Mouse (Mus musculus) midbrain, embryonic 16.5 days (tissue): ENCODE measurements around the gene Fibcd1. TPM values are rescaled to one million over a fixed set of nuclear protein-coding genes. Genes with fewer than 3 reads are reported as not detected.

ENCODE experiments used
- ATAC-seq: fragments of 200-750 bp; cut with Nextera tagmentation; 2 replicates; pipeline ENCODE4 v1.8.0; 2017; ENCODE audit warnings: moderate TSS enrichment
- H3K27ac ChIP-seq: fragments of 300-500 bp; sonication (generic); 2 replicates; pipeline ENCODE4 v1.5.1; 2014; ENCODE audit warnings: mild to moderate bottlenecking, low read length, mixed read lengths
- H3K27me3 ChIP-seq: fragments of 300-500 bp; sonication (generic); 2 replicates; pipeline ENCODE4 v1.6.1; 2014; ENCODE audit warnings: low read depth, low read length, mixed read lengths; ENCODE audit not compliant: control insufficient read depth, insufficient read depth
- H3K36me3 ChIP-seq: fragments of 300-500 bp; sonication (generic); 2 replicates; pipeline ENCODE4 v1.6.1; 2014; ENCODE audit warnings: mild to moderate bottlenecking, low read length, moderate library complexity, mixed read lengths; ENCODE audit not compliant: control insufficient read depth, insufficient read depth
- H3K4me1 ChIP-seq: fragments of 300-500 bp; sonication (generic); 2 replicates; pipeline ENCODE4 v1.6.1; 2014; ENCODE audit warnings: mild to moderate bottlenecking, low read length, mixed read lengths; ENCODE audit not compliant: control insufficient read depth, insufficient read depth
- H3K4me2 ChIP-seq: fragments of 300-500 bp; sonication (generic); 2 replicates; pipeline ENCODE4 v1.6.1; 2014; ENCODE audit warnings: mild to moderate bottlenecking, low read length, mixed read lengths
- H3K4me3 ChIP-seq: fragments of 300-500 bp; sonication (generic); 2 replicates; pipeline ENCODE4 v1.5.1; 2014; ENCODE audit warnings: low read depth, mild to moderate bottlenecking, low read length, moderate library complexity, mixed read lengths
- H3K9ac ChIP-seq: fragments of 300-500 bp; sonication (generic); 2 replicates; pipeline ENCODE4 v1.6.1; 2014; ENCODE audit warnings: low read depth, low read length, mixed read lengths
- H3K9me3 ChIP-seq: fragments of 300-500 bp; sonication (generic); replicated peaks from 2 replicates; pipeline ENCODE4 v1.6.1; 2014; ENCODE audit warnings: mild to moderate bottlenecking, low read length, mixed read lengths; ENCODE audit not compliant: control insufficient read depth, poor library complexity, severe bottlenecking
- WGBS: fragments of 180-500 bp; shearing (Covaris S2); extraction: QIAGEN DNeasy Blood & Tissue Kit; methylation state at CpG from one replicate; pipeline ENCODE4 v1.1.7; 2014; 5-methylcytosine and 5-hydroxymethylcytosine counted together
- polyA plus RNA-seq: library from polyadenylated mRNA; unstranded; fragments of >200 nt; fragmentation: Nextera tagmentation; extraction: Ambion mirVana; gene quantifications from 2 replicates; pipeline ENCODE4 v1.2.1, GENCODE M21; 2015

Fibcd1 gene
- polyA plus RNA-seq = 16.4 and 20.9 TPM in 2 replicates

DNA sequence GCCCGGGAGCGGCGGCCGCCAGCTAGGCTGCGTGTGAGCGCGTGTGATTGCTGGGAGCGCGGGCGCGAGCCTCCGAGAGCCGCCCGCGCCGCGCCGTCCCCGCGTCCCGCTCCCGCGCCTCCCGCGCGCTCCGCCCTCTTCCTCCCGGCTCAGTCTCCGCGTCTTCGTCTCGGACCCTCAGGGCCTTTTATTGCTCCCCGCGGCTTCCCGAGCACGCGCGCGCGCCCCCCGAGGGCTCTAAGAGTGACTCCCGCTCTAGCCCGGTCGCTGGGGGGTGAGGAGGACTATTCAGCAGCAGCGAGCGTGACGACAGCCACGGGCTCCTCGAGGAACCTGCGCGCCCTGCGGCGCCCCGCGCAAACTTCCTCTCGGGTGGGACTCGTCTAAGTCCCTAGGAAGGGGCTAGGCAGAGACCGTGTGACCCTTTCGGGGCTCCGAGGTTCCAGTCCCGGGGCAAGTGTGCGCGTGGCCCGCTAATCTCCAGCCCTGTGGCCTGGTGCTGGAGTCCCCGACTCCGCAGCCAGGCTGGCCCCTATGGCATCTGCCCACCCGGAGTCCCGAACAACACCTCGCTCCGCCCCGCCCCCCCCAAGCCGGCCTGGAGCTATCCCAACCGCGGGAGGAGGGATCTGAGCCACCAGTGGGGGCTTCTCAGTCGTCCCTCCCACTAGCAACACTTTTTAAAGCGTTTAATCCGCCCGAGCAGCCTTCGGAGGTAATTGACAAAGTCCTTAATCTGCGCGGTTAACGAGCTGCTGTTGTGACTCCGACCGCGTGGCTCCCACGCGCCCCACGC is at the start of gene Fibcd1:
TSS of gene Fibcd1 (minus strand) at position 110 of the 796 bp plus-strand sequence.
- peak within 1 kb of the TSS; percentile 33; the same call in 1 of the 2 replicates for H3K27ac ChIP-seq
- peak within 1 kb of the TSS; percentile 96 for H3K4me2 ChIP-seq
- peaks cover 15% of the 10 kb centered on the region for H3K27me3 ChIP-seq
- peak within 1 kb of the TSS; percentile 76 for H3K9ac ChIP-seq
- under 1% methylated on average over 67 of the region's 88 CpGs for WGBS
- no peaks in the 10 kb centered on the region for H3K9me3 ChIP-seq
- peaks cover 16% of the 10 kb centered on the region; the same call in 1 of the 2 replicates for H3K4me1 ChIP-seq
- ATAC-seq = peak; percentile 40
- H3K36me3 ChIP-seq = no peaks in the 10 kb centered on the region
- H3K4me3 ChIP-seq = peak within 1 kb of the TSS; percentile 61

DNA sequence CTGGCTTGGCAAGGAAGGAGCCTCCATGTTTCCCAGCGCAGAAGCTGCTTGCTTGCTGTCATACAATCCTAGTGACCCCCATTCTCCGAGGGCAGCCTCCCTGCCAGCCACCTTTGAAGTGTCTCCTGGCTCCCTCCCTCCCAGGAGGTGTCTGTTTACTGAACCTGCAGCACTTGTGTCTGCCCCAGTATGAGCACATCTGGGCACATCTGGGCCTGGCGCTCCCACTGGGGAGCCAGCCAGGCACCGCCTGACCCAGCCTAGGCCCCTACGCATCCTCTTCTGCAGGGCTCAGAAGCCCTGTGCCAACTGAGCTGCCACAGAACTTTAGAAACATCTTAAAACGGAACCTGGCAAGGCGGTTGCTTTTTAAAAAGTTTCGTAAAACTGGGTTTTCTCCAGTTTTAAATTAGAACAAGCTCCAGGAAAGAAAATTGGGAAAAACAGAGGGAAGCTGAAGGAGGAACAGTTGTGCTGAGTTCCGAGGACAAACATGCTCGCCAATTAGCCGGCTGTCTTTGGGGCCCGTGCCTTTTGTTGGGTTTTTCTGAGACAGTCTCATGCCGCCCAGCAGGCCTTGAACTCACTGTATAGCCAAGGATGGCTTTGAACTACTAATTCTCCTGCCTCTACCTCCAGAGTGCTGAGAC is 48.5 kb upstream of the Fibcd1 start:
- H3K27ac ChIP-seq = no peak overlapping the region
- H3K4me1 ChIP-seq = peaks cover under 1% of the 10 kb centered on the region; the same call in 1 of the 2 replicates
- H3K4me3 ChIP-seq = no peak overlapping the region
- H3K27me3 ChIP-seq = no peaks in the 10 kb centered on the region
- H3K36me3 ChIP-seq = no peaks in the 10 kb centered on the region
- no peak overlapping the region for H3K9ac ChIP-seq
- no peaks in the 10 kb centered on the region for H3K9me3 ChIP-seq
- no peak overlapping the region for H3K4me2 ChIP-seq
- 54% methylated on average over 13 of the region's 13 CpGs for WGBS
- ATAC-seq = no peak

DNA sequence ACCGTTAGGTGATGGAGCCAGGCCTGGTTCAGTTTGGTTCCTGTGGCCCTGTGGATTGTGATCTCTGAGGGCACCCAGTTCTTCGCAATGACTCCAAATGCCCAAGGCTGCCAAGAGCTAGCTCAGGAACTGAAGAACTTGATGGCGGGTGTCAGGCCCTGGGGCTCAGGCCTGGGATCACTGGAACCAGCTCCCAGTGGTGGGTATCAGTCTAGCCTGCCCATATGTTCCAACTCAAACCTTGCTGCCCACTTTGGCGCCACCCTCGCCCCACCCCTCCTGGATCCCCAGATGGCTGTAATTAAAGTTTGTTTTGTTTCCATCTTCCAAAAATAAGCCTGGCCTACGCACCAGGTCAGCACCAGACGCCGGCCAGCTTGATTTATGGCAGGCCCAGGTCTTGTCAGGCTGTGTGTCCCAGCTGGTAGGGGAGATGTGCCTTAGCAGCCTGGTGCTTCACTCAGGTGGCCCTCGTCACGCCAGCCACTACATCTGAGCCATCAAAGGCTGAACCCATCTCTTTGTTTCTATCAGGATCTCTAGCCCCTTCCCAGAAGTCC is 47.4 kb upstream of the Fibcd1 start:
- Histone ChIP-seq H3K4me3 (no peak overlapping the region), H3K9ac (no peak overlapping the region), H3K4me1 (no peaks in the 10 kb centered on the region; the same call in 1 of the 2 replicates), H3K27me3 (peaks cover 9% of the 10 kb centered on the region), H3K36me3 (no peaks in the 10 kb centered on the region), H3K27ac (no peak overlapping the region), H3K4me2 (no peak overlapping the region), H3K9me3 (no peaks in the 10 kb centered on the region)
- 87% methylated on average over 10 of the region's 10 CpGs for WGBS
- ATAC-seq = no peak

DNA sequence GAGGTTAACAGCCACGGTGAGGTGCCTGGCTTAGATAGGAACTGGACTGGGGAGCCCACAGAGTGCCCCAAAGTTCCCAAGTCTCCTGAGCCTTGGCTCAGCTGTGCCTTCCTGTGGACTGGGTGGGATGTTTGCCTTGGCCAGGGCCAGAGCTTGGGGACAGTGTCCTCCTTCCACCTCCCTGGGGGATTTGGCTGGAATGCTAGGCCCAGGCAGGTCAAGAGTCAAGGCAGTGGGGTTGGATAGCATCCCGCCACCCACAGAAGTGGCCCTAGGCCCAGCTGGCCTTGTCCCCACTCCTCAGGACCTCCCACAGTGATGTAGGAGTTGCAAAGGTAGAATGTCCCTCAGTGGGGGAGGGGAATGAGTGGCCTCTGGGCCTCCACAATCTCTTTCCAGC is 45.4 kb upstream of the Fibcd1 start:
- Histone ChIP-seq H3K4me3 (no peak overlapping the region), H3K4me1 (peaks cover 3% of the 10 kb centered on the region; the same call in 1 of the 2 replicates), H3K9ac (no peak overlapping the region), H3K4me2 (no peak overlapping the region), H3K9me3 (no peaks in the 10 kb centered on the region), H3K36me3 (no peaks in the 10 kb centered on the region), H3K27me3 (peaks cover 26% of the 10 kb centered on the region), H3K27ac (no peak overlapping the region)
- WGBS = 97% methylated on average over 2 of the region's 2 CpGs
- no peak for ATAC-seq

DNA sequence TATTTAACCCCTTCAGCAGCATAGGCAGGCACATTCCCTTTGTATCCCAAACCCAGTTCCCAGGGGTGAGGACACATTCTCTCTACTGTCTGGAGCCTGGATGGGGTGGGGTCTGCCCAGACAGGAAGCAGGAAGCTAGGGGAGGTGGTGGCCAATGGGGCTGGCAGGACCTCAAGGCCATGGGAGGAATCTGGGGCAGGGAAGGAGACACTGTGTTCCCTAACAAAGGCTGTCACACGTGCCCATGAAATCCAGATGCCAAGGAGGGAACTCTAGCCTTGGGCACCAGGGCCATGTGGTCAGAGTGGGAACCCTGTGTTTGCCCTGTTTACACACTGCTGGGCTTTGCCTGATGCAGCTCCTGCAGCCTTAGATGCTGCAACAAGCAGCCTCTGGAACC is 43.1 kb upstream of the Fibcd1 start:
- H3K9ac ChIP-seq = no peak overlapping the region
- no peaks in the 10 kb centered on the region for H3K9me3 ChIP-seq
- H3K27me3 ChIP-seq = peaks cover 29% of the 10 kb centered on the region
- no peaks in the 10 kb centered on the region for H3K36me3 ChIP-seq
- ATAC-seq = no peak
- 57% methylated on average over 1 of the region's 1 CpGs for WGBS
- H3K27ac ChIP-seq = no peak overlapping the region
- no peak overlapping the region for H3K4me2 ChIP-seq
- no peak overlapping the region for H3K4me3 ChIP-seq
- peaks cover 3% of the 10 kb centered on the region; the same call in 1 of the 2 replicates for H3K4me1 ChIP-seq

DNA sequence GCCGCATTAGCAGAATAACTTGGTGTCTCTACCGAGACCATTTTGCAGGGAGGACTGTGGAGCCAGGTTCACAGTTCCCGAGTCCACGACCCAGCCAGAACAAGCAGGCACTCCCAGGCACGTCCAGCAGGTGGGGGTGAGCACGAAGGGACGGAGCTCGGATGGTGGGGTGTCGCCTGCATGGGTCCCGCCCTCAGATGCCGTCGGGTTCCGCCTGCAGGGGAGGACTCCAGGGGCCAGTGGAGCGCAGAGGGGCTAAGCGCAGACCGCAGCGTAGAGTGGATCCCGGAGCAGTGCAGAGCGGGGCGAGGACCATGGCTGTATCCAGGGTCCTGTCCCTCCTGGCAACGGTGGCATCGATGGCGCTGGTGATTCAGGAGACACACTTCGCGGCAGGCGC is 41.2 kb upstream of the Fibcd1 start, which contains the start of gene Lamc3:
TSS of gene Lamc3 (plus strand) at position 262 of the 400 bp plus-strand sequence.
- Histone ChIP-seq H3K9ac (no peak within 1 kb of the TSS), H3K27me3 (peaks cover 29% of the 10 kb centered on the region), H3K4me1 (0 out of 2 replicates have a peak, but pooled peaks cover 3% of the 10 kb centered on the region), H3K4me2 (peak within 1 kb of the TSS; percentile 18), H3K9me3 (no peaks in the 10 kb centered on the region), H3K27ac (no peak within 1 kb of the TSS), H3K4me3 (peak within 1 kb of the TSS; percentile 6; the same call in 1 of the 2 replicates), H3K36me3 (no peaks in the 10 kb centered on the region)
- 8% methylated on average over 26 of the region's 26 CpGs for WGBS
- no peak for ATAC-seq

DNA sequence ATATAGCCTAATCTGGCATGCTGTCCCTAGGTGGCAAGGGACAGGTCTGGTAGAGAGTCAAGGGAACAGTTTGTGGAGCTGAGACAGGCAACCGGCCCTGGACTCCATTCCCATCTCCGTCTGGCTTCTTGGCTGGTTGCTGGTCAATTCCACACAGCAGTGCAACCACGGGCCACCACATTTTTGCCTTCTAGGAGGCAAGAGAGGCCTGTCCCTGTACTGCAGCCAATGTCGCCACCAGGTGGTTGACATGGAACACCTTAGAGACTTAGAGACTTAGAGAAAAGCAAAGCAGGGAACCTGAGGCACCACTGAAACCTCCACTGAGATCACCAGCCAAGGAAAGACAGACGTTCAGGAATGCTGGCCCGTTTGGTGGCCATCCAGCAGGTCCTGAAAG is 39.0 kb upstream of the Fibcd1 start:
- H3K9me3 ChIP-seq = no peaks in the 10 kb centered on the region
- no peak overlapping the region for H3K27ac ChIP-seq
- H3K27me3 ChIP-seq = peaks cover 35% of the 10 kb centered on the region
- H3K36me3 ChIP-seq = no peaks in the 10 kb centered on the region
- ATAC-seq = no peak
- 25% methylated on average over 6 of the region's 6 CpGs for WGBS
- no peak overlapping the region for H3K4me3 ChIP-seq
- no peak overlapping the region for H3K9ac ChIP-seq
- 0 out of 2 replicates have a peak, but pooled peaks cover 3% of the 10 kb centered on the region for H3K4me1 ChIP-seq
- H3K4me2 ChIP-seq = no peak overlapping the region

DNA sequence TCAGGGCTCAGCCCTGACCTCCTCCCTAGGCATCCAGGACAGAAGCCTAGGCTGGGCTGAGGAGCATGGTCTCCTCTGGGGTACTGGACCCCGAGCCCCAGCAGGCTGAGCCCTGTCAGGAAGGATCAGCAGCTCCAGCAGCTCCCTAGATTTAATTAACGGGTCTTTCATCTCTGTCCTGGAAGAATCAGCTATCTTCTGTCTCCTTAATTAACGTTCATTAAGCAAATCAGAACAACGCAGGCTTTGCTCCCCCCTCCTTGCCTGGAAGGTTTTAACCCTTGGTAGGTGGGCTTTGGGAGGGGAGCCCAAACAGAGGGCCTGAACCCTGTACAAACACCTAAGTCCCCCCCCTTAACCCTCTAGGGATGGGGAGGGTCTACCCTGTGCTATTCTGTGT is 37.3 kb upstream of the Fibcd1 start:
- ATAC-seq = 0 out of 2 replicates have a peak, but pooled peaks have one; percentile 23
- no peak overlapping the region for H3K4me3 ChIP-seq
- 13% methylated on average over 4 of the region's 4 CpGs for WGBS
- H3K4me2 ChIP-seq = no peak overlapping the region
- H3K9me3 ChIP-seq = no peaks in the 10 kb centered on the region
- H3K4me1 ChIP-seq = 0 out of 2 replicates have a peak, but pooled peaks cover 3% of the 10 kb centered on the region
- no peaks in the 10 kb centered on the region for H3K36me3 ChIP-seq
- H3K27me3 ChIP-seq = peaks cover 25% of the 10 kb centered on the region
- H3K9ac ChIP-seq = no peak overlapping the region
- H3K27ac ChIP-seq = no peak overlapping the region
